Mouse (Mus musculus): Measurements from ENCODE around the gene Kctd5. TPM values are rescaled to one million over a fixed set of nuclear protein-coding genes. Genes with fewer than 3 reads are reported as not detected.

Gene Kctd5
- polyA plus RNA-seq, 1 experiment from 2014 or later, result 59.4 TPM

DNA sequence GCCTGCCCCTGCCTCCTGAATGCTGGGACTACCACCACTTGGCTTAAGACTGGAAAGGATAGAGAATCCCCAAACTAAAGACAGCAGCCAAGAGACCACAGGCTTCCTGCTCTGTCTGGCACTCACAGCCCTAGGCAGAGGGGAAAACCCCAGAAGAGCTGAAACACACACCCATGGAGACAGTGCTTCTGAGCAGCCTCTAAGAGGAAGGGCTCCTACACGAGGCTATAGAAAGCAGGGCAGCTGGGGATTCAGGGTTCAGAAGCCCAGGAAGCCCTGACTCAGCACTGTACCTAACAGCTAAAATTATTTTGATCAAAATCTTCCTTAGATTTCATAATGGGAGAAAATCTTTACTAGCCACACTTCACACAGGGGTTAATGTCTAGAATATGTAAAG is 11.3 kb upstream of the Kctd5 start:
- 35% methylated on average over 1 of the region's 1 CpGs for WGBS
- no peak overlapping the region for H3K9ac ChIP-seq (ENCODE audit: low read length)
- no peaks in the 10 kb centered on the region for H3K27me3 ChIP-seq (ENCODE audit: control insufficient read depth, insufficient read depth, low read depth, low read length)
- no peaks in the 10 kb centered on the region for H3K9me3 ChIP-seq (ENCODE audit: control insufficient read depth, low read length)
- H3K4me1 ChIP-seq (replicated peaks; ENCODE audit: control insufficient read depth, insufficient read depth, low read length), result no peaks in the 10 kb centered on the region
- H3K4me3 ChIP-seq (ENCODE audit: low read length), result no peak overlapping the region
- H3K27ac ChIP-seq (ENCODE audit: low read length), result no peak overlapping the region
- ATAC-seq (ENCODE audit: low read depth), result no peak
- no peak overlapping the region for H3K4me2 ChIP-seq (ENCODE audit: low read depth, low read length)
- H3K36me3 ChIP-seq (ENCODE audit: control insufficient read depth, insufficient read depth, low read length), result peaks cover 10% of the 10 kb centered on the region; the same call in 1 of the 2 replicates

DNA sequence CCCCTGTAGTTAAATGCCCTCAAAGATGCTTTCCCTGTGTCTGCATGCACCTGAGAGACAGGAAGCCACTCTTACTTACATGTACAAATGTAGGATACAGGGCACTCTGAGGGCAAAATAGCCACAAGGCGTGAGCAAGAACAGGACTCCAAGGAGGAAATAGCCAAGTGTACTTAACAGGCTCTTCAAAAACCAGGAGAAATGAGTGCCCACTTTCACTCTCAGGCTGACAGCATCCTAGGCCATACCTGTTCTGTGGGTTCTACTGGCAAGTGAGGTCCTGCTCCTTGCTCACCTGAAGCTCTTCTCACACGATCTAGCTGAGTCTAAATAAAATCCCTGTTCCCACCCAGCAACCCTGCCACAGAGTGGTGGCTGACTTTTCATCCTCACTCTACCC is 3.8 kb upstream of the Kctd5 start:
- Histone ChIP-seq H3K27me3 (ENCODE audit: control insufficient read depth, insufficient read depth, low read depth, low read length) (no peaks in the 10 kb centered on the region), H3K9me3 (ENCODE audit: control insufficient read depth, low read length) (no peaks in the 10 kb centered on the region), H3K27ac (ENCODE audit: low read length) (no peak overlapping the region), H3K9ac (ENCODE audit: low read length) (no peak overlapping the region), H3K4me1 (replicated peaks; ENCODE audit: control insufficient read depth, insufficient read depth, low read length) (peaks cover 2% of the 10 kb centered on the region), H3K4me2 (ENCODE audit: low read depth, low read length) (no peak overlapping the region), H3K4me3 (ENCODE audit: low read length) (no peak overlapping the region), H3K36me3 (ENCODE audit: control insufficient read depth, insufficient read depth, low read length) (peaks cover 9% of the 10 kb centered on the region)
- 52% methylated on average over 2 of the region's 2 CpGs for WGBS
- no peak for ATAC-seq (ENCODE audit: low read depth)

DNA sequence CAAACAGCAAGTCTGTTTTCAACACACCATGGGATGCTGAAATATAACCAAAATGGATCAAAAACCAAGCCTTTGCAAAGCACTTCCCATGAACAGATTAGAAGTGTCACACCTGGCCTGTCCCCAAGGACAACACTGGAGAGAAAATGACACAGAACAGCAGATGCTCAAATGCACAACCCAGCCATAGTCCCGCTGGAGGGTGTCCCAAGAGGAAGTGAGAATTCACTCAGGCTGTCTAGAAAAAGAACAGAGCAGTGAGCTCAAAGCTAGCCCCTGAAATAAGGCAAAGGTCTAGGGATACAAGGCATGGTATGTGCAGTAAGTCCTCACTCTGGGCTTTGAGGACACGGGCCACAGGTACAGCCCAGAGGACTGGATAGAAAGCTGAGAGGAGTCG is 3.8 kb downstream of the Kctd5 start:
- Histone ChIP-seq H3K9me3 (ENCODE audit: control insufficient read depth, low read length) (no peaks in the 10 kb centered on the region), H3K4me2 (ENCODE audit: low read depth, low read length) (no peak overlapping the region), H3K36me3 (ENCODE audit: control insufficient read depth, insufficient read depth, low read length) (no peaks in the 10 kb centered on the region), H3K9ac (ENCODE audit: low read length) (no peak overlapping the region), H3K4me3 (ENCODE audit: low read length) (no peak overlapping the region), H3K4me1 (replicated peaks; ENCODE audit: control insufficient read depth, insufficient read depth, low read length) (peaks cover 8% of the 10 kb centered on the region), H3K27ac (ENCODE audit: low read length) (no peak overlapping the region), H3K27me3 (ENCODE audit: control insufficient read depth, insufficient read depth, low read depth, low read length) (no peaks in the 10 kb centered on the region)
- 82% methylated on average over 3 of the region's 3 CpGs for WGBS
- ATAC-seq (ENCODE audit: low read depth), result no peak

DNA sequence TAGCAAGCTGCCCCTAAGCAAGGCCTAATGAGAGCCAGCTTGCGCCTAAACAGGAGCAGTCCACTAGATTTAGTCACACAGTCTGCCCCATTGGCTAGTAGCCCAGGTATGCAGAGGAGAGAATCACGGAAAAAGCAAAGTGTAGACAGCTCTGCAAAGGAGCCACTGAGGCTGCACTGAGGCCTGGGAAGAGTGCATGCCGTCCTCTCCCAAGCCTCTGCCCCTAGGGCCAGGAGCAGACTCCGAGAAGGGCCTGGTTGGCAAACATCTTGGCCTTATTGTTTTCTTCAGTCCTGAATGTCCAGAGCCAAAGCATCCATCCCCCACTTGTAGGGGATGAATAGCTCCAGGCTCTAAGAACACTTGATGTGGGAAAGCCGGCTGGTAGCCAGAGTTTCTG is 5.0 kb downstream of the Kctd5 start:
- 84% methylated on average over 5 of the region's 5 CpGs for WGBS

DNA sequence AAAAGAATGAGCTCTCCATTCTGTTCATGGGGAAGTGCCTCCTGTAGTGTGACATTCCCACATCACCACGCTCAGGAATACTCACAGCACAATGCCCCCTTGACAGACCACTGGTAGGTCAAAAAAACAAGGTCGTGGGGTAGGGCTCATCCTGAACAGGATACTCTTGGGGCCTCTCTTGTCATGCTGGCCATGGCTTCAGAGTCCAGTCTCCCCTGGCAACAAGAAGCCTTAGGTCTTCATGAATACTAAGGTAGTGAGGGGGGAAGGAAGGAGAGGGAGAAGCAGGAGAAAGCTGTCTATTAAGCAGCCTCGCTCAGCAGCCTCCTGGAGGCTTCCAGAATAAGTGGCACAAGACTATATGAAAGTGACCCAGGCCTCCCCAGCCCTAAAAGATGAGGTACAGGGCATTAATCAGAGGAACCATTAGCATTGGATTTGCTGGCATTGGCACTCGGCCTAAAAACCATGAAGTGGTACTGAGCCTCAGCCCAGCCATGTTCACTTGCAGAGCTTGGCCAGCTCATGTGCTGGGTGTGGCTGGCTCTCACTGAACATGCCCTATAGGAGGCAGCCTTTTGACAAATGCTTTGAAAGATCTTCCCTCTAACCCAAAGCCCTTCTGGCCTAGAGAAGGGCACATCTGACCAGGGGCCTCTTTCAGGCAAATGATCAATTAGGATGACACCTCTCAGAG is 10.7 kb downstream of the Kctd5 start:
- Histone ChIP-seq H3K9ac (ENCODE audit: low read length) (no peak overlapping the region), H3K4me2 (ENCODE audit: low read depth, low read length) (no peak overlapping the region), H3K36me3 (ENCODE audit: control insufficient read depth, insufficient read depth, low read length) (peaks cover 22% of the 10 kb centered on the region), H3K27me3 (ENCODE audit: control insufficient read depth, insufficient read depth, low read depth, low read length) (no peaks in the 10 kb centered on the region), H3K4me1 (replicated peaks; ENCODE audit: control insufficient read depth, insufficient read depth, low read length) (no peaks in the 10 kb centered on the region), H3K9me3 (ENCODE audit: control insufficient read depth, low read length) (no peaks in the 10 kb centered on the region), H3K27ac (ENCODE audit: low read length) (no peak overlapping the region), H3K4me3 (ENCODE audit: low read length) (no peak overlapping the region)
- ATAC-seq (ENCODE audit: low read depth), result no peak
- WGBS, result 76% methylated on average over 4 of the region's 4 CpGs

More for the DNA sequence above, 5.0 kb downstream of the Kctd5 start:
- no peak for ATAC-seq (ENCODE audit: low read depth)
- no peak overlapping the region for H3K4me2 ChIP-seq (ENCODE audit: low read depth, low read length)
- no peaks in the 10 kb centered on the region for H3K9me3 ChIP-seq (ENCODE audit: control insufficient read depth, low read length)
- H3K4me3 ChIP-seq (ENCODE audit: low read length), result no peak overlapping the region
- no peaks in the 10 kb centered on the region for H3K27me3 ChIP-seq (ENCODE audit: control insufficient read depth, insufficient read depth, low read depth, low read length)
- peaks cover 8% of the 10 kb centered on the region for H3K4me1 ChIP-seq (replicated peaks; ENCODE audit: control insufficient read depth, insufficient read depth, low read length)
- no peaks in the 10 kb centered on the region for H3K36me3 ChIP-seq (ENCODE audit: control insufficient read depth, insufficient read depth, low read length)
- no peak overlapping the region for H3K27ac ChIP-seq (ENCODE audit: low read length)
- no peak overlapping the region for H3K9ac ChIP-seq (ENCODE audit: low read length)

DNA sequence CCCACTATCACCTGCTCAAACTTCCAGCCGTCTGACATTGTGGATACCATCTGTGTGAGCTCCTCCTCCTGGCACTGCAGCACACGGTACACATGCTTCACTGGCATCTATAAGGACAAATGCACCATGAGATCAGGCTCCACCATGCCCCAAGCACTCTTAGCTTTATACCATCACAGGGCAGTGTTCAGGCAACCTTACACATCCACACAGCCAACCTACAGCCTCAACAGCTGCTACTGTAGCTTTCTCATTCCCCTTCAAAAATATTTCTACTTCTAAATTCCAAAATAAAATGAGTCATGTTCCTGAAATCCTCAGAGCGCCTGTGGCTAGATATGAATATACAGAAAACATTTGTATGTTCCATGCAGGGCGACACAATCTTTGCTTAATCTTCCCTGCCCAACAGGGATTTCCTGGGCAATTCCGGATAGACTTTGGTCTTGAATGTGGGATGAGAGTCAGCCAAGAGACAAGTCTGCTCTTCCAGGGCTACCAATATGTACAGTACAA is 15.5 kb downstream of the Kctd5 start:
- Histone ChIP-seq H3K9me3 (ENCODE audit: control insufficient read depth, low read length) (no peaks in the 10 kb centered on the region), H3K27me3 (ENCODE audit: control insufficient read depth, insufficient read depth, low read depth, low read length) (no peaks in the 10 kb centered on the region), H3K36me3 (ENCODE audit: control insufficient read depth, insufficient read depth, low read length) (peaks cover 51% of the 10 kb centered on the region), H3K4me2 (ENCODE audit: low read depth, low read length) (no peak overlapping the region), H3K27ac (ENCODE audit: low read length) (no peak overlapping the region), H3K9ac (ENCODE audit: low read length) (no peak overlapping the region), H3K4me3 (ENCODE audit: low read length) (no peak overlapping the region), H3K4me1 (replicated peaks; ENCODE audit: control insufficient read depth, insufficient read depth, low read length) (no peaks in the 10 kb centered on the region)
- ATAC-seq (ENCODE audit: low read depth), result no peak
- 87% methylated on average over 5 of the region's 5 CpGs for WGBS

DNA sequence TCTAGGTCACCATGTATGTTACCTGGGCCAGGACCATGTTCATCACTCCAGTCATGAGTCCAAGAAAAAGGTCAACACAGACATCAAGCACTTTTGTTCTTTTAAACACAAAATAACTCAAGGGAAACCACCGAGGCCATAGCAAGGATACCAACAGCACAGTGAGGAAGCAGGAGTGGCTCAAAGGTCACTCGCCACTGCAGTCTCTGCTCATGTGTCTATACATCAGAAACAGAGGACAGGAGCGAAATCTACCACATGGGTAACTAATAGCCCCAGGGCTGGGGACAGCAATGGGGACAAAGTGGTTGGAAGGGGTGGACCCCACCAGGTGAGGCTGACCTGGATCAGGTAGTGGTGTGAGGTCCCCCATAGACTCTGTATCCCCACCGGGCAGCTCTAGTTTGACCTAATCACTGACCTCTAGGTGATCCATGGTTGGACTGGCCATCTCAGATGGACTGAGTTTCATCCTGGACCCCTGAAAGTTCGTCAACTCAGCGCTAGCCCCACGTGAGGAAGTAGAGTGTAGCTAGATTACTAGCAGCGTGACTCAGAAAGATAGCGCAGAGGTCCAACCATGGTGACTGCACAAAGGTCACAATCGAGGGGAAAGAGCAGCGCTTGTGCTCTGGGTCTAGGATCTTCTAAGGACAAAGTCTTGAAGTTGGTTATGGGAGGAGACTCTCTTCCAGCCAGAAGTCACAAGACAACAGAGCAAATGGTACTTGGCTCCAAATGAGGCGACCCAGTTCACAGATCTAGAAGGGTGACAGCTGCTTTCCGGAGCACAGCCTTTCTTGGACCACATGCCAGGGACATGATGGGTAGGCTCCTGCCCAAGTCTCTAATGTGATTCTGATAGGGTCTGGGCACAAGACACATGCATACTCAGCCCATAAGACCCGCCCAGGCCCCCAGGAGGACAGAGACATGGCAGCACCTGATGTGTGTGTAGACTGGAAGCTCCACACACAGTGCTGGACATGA is 16.4 kb downstream of the Kctd5 start:
- Histone ChIP-seq H3K4me1 (replicated peaks; ENCODE audit: control insufficient read depth, insufficient read depth, low read length) (no peaks in the 10 kb centered on the region), H3K27ac (ENCODE audit: low read length) (no peak overlapping the region), H3K9ac (ENCODE audit: low read length) (no peak overlapping the region), H3K27me3 (ENCODE audit: control insufficient read depth, insufficient read depth, low read depth, low read length) (no peaks in the 10 kb centered on the region), H3K9me3 (ENCODE audit: control insufficient read depth, low read length) (no peaks in the 10 kb centered on the region), H3K4me2 (ENCODE audit: low read depth, low read length) (no peak overlapping the region), H3K4me3 (ENCODE audit: low read length) (no peak overlapping the region), H3K36me3 (ENCODE audit: control insufficient read depth, insufficient read depth, low read length) (peaks cover 56% of the 10 kb centered on the region)
- ATAC-seq (ENCODE audit: low read depth), result no peak
- WGBS, result 92% methylated on average over 14 of the region's 14 CpGs

DNA sequence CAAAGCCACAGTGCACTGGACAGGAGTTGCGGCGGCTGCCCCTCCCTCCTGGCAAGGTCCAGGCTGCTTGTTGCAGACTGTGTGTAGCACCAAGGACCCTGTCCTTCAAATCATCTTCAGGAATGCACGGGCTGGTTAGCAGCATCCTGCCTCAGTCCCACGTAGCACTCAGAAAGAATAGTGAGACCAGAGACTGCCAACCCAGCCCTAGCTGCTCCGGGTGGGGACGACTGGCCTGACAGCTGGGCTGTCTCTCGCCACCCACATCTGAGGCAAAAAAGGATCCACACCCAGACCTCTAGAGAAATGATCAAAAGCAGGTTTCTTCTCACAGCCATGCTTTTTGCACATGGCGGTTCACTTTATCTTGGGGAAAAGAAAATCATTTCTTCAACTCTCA is 24.3 kb downstream of the Kctd5 start:
- no peaks in the 10 kb centered on the region for H3K9me3 ChIP-seq (ENCODE audit: control insufficient read depth, low read length)
- H3K4me2 ChIP-seq (ENCODE audit: low read depth, low read length), result no peak overlapping the region
- no peak overlapping the region for H3K9ac ChIP-seq (ENCODE audit: low read length)
- peaks cover 36% of the 10 kb centered on the region for H3K36me3 ChIP-seq (ENCODE audit: control insufficient read depth, insufficient read depth, low read length)
- ATAC-seq (ENCODE audit: low read depth), result no peak
- H3K4me3 ChIP-seq (ENCODE audit: low read length), result no peak overlapping the region
- no peaks in the 10 kb centered on the region for H3K27me3 ChIP-seq (ENCODE audit: control insufficient read depth, insufficient read depth, low read depth, low read length)
- WGBS, result 83% methylated on average over 8 of the region's 8 CpGs
- H3K27ac ChIP-seq (ENCODE audit: low read length), result no peak overlapping the region
- no peaks in the 10 kb centered on the region for H3K4me1 ChIP-seq (replicated peaks; ENCODE audit: control insufficient read depth, insufficient read depth, low read length)

DNA sequence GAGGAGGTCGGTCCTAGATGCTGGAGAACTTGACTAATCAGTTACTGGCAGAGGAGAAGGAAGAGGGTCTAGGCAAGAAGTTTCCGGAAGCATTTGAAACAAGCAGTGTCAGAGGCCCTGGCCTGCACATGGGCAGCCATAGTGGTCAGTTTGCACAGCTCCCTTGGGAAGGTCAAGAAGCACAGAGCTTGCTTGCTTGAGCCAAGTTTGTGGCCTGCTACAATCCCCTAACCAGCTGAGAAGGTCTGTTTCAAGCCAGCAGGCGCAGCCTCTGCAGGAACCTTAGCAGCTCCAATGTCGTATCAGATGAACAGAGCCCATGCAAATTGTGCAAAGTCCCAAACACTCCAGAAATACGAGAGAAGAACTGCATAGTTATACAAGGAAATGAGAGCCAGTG is 25.2 kb downstream of the Kctd5 start:
- Histone ChIP-seq H3K4me1 (replicated peaks; ENCODE audit: control insufficient read depth, insufficient read depth, low read length) (no peaks in the 10 kb centered on the region), H3K4me2 (ENCODE audit: low read depth, low read length) (no peak overlapping the region), H3K36me3 (ENCODE audit: control insufficient read depth, insufficient read depth, low read length) (peaks cover 34% of the 10 kb centered on the region), H3K9ac (ENCODE audit: low read length) (no peak overlapping the region), H3K27me3 (ENCODE audit: control insufficient read depth, insufficient read depth, low read depth, low read length) (no peaks in the 10 kb centered on the region), H3K9me3 (ENCODE audit: control insufficient read depth, low read length) (no peaks in the 10 kb centered on the region), H3K4me3 (ENCODE audit: low read length) (no peak overlapping the region), H3K27ac (ENCODE audit: low read length) (no peak overlapping the region)
- no peak for ATAC-seq (ENCODE audit: low read depth)
- 72% methylated on average over 5 of the region's 5 CpGs for WGBS

All from lung, embryonic 16.5 days (tissue).